Mouse (Mus musculus) layer of hippocampus, adult 11-12 months (tissue): ENCODE measurements at regions not wholly inside any gene's neighbourhood (a gene's known extent, or its start where the extent isn't known, plus 50 kb on each side); places are given as distances from the start of the nearest gene placed in this dataset.
"Not testable (repeated sequence)": the region's sequence is repeated elsewhere in the genome, so short reads cannot be mapped to it uniquely, and the experiment has no call there.

Experiments
- DNase-seq: peaks from one replicate; pipeline ENCODE4 v3.0.0; 2022; ENCODE audit warnings: low spot score

GRCm38 (mm10) chrX:65778656-65779370, 525.2 kb downstream of the 4930447F04Rik start:
- not testable (repeated sequence) for DNase-seq

- DNase-seq = no peak
These were observed 534.2 kb downstream of the 4930447F04Rik start for GRCm38 (mm10) chrX:65769861-65770260.

GRCm38 (mm10) chrX:65734577-65734976, 569.4 kb downstream of the 4930447F04Rik start:
- DNase-seq = peak; percentile 15

GRCm38 (mm10) chrX:65715562-65715961, 588.5 kb downstream of the 4930447F04Rik start:
- DNase-seq = no peak
